Comparison of ENCODE assay signal across 7 mouse cellular contexts in genomic region chr5:32863253-32864228, GRCm38 (mm10). TPM values are rescaled to one million over a fixed set of nuclear protein-coding genes. Genes with fewer than 3 reads are reported as not detected.
A peak's percentile ranks its signal among the peaks of the same experiment; 100 is the strongest.
DNase-seq lines count a peak whose midpoint lies in the region; ATAC-seq lines count a peak whose summit lies in the region.

Gene Depdc5 (plus strand): TSS chr5:32863701.

- WGBS in intestine, embryonic 15.5 days, result under 1% methylated on average over 64 of the region's 64 CpGs
- under 1% methylated on average over 57 of the region's 64 CpGs for WGBS in midbrain, embryonic 10.5 days

- peak within 1 kb of the TSS; percentile 48 for H3K27ac ChIP-seq in intestine, embryonic 15.5 days
- H3K27ac ChIP-seq in midbrain, embryonic 10.5 days (replicated peaks), result peak within 1 kb of the TSS; percentile 89

- peaks cover 9% of the 10 kb centered on the region; the same call in 1 of the 2 replicates for H3K4me1 ChIP-seq in intestine, embryonic 15.5 days (replicated peaks)
- peaks cover 13% of the 10 kb centered on the region for H3K4me1 ChIP-seq in midbrain, embryonic 10.5 days

- peak within 1 kb of the TSS; percentile 68 for H3K4me3 ChIP-seq in intestine, embryonic 15.5 days (replicated peaks)
- peak within 1 kb of the TSS; percentile 83 for H3K4me3 ChIP-seq in midbrain, embryonic 10.5 days

- peak; percentile 97 for DNase-seq in adrenal gland, adult 2 months
- peak; percentile 91 for DNase-seq in embryo, embryonic 11.5 days (ENCODE audit: low read depth, low spot score)
- DNase-seq in gastrocnemius, postnatal 36 days, result peak; percentile 83 to 93
- DNase-seq in left cerebral cortex, postnatal 25 days (ENCODE audit: low spot score in 2 of 2), result peak; percentile 89 to 91
- peak; percentile 94 for DNase-seq in midbrain, embryonic 10.5 days (ENCODE audit: low spot score)
- peak; percentile 86 for DNase-seq in right cerebral cortex, postnatal 4 days

- no peaks in the 10 kb centered on the region for H3K27me3 ChIP-seq in intestine, embryonic 15.5 days (replicated peaks)
- H3K27me3 ChIP-seq in midbrain, embryonic 10.5 days (ENCODE audit: low read depth, poor library complexity, severe bottlenecking), result no peaks in the 10 kb centered on the region

- H3K9me3 ChIP-seq in intestine, embryonic 15.5 days, result no peaks in the 10 kb centered on the region
- H3K9me3 ChIP-seq in midbrain, embryonic 10.5 days (replicated peaks), result no peaks in the 10 kb centered on the region

- peak within 1 kb of the TSS; percentile 81 for H3K4me2 ChIP-seq in intestine, embryonic 15.5 days (replicated peaks)

- peaks cover 9% of the 10 kb centered on the region; the same call in 1 of the 2 replicates for H3K36me3 ChIP-seq in intestine, embryonic 15.5 days
- peaks cover 33% of the 10 kb centered on the region for H3K36me3 ChIP-seq in midbrain, embryonic 10.5 days

- intact Hi-C loops in gastrocnemius, postnatal 36 days (cut with DNase I), result no loop called here
- intact Hi-C loops in left cerebral cortex, postnatal 25 days (cut with DNase I), result loop anchor here (5.0 kb wide), 1 partner anchor 169 kb away; no protein-coding TSS in a partner anchor

- peak within 1 kb of the TSS; percentile 69 for H3K9ac ChIP-seq in intestine, embryonic 15.5 days

- peak; percentile 99 for ATAC-seq in intestine, embryonic 15.5 days

RNA-seq across cellular contexts. Expression of gene Depdc5, which starts in this region (rescaled TPM):
- 10 to 100 TPM; 28.6 to 33.3 TPM for total RNA-seq in adrenal gland, adult 2 months (2021)
- polyA plus RNA-seq in adrenal gland, adult 2 months (2012; rRNA removed), result 8.0 and 8.6 TPM in 2 replicates
- total RNA-seq in gastrocnemius, postnatal 36 days (2021), result 10 to 100 TPM; 12.1 to 12.3 TPM
- polyA plus RNA-seq in intestine, embryonic 15.5 days (2015; fragmentation: Nextera tagmentation; extraction: Ambion mirVana), result 17.3 and 20.2 TPM in 2 replicates
- total RNA-seq in left cerebral cortex, postnatal 25 days (2021), result 10 to 100 TPM; 62.2 to 68.6 TPM
- 30.9 and 37.1 TPM in 2 replicates for polyA plus RNA-seq in midbrain, embryonic 10.5 days (2016; fragmentation: Nextera tagmentation; extraction: Ambion mirVana)

Comparison
In these comparisons a context has a peak if more than half of its experiments do, and no peak if none do; other contexts are left out.
1. Peak in every context shown above with its lines: DNase-seq, ATAC-seq, H3K4me3 ChIP-seq and H3K27ac ChIP-seq.